Mouse (Mus musculus) heart, adult 2 months (tissue): ENCODE results near the gene Tax1bp3.

ENCODE experiments used
- CTCF ChIP-seq: fragments of 200-600 bp; IDR thresholded peaks from 2 replicates; pipeline ENCODE4 v1.8.1; 2022; ENCODE audit warnings: antibody characterized with exemption, mild to moderate bottlenecking, moderate library complexity
- EP300 ChIP-seq: fragments of 200-500 bp; IDR thresholded peaks from 2 replicates; pipeline ENCODE4 v1.6.1; 2011; ENCODE audit warnings: low read depth, low read length, control low read depth; ENCODE audit not compliant: insufficient read depth
- POLR2A ChIP-seq: fragments of 200-500 bp; IDR thresholded peaks from 2 replicates; pipeline ENCODE4 v1.6.1; 2011; ENCODE audit warnings: mild to moderate bottlenecking, low read depth, low read length, control low read depth; ENCODE audit not compliant: insufficient read depth

- TF ChIP-seq POLR2A (no peak), CTCF (no peak), EP300 (no peak)
These were observed 53.2 kb downstream of the Tax1bp3 start for GRCm38 (mm10) chr11:73230081-73230480.
